ENCODE assay signal across 21 mouse cellular contexts in the genomic region with DNA sequence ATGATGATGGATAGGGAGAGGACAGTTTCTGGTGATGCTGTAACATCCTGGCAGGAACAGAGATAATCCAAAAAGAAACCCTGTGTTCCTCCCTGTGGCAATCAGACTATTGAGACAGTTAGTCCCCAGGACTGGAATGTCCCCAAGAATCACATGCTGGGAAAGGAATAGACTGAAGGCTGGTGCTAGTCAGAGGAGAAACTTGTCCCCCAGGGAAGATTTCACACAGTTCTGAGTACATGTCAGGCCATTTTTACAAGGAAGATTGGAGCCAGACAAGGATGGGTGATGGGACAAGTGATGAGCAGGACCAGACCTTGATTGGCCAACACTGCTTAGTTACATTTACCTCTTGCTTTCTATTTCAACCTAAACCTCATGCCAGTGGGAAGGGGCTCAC. TPM values are rescaled to one million over a fixed set of nuclear protein-coding genes. Genes with fewer than 3 reads are reported as not detected.
"Had no signal": no experiment of that assay in that cellular context is flagged by ENCODE, and none has a peak within 500 bp of the region (broad histone marks: within the 10 kb centered on the region; RNA-seq: fewer than 3 reads in every experiment).

No protein-coding gene starts in this region.

- H3K9me3 ChIP-seq: neural tube, embryonic 13.5 days; neural tube, embryonic 15.5 days; stomach, embryonic 15.5 days had no signal

- H3K27me3 ChIP-seq: stomach, embryonic 15.5 days had no signal

- H3K4me3 ChIP-seq: neural tube, embryonic 13.5 days; neural tube, embryonic 15.5 days; stomach, embryonic 15.5 days had no signal

- DNase-seq: retina, postnatal 1 day; right cerebral cortex, adult 18-20 months; right cerebral cortex, postnatal 14 days; right cerebral cortex, postnatal 25 days; right cerebral cortex, postnatal 4 days; spleen, adult 18-20 months; thymus, adult 18-20 months; thymus, adult 2 months; thymus, postnatal 14 days; thymus, postnatal 25 days; thymus, postnatal 36 days; thymus, postnatal 4 days had no signal

- H3K4me2 ChIP-seq: neural tube, embryonic 13.5 days; neural tube, embryonic 15.5 days; stomach, embryonic 15.5 days had no signal

- H3K36me3 ChIP-seq: neural tube, embryonic 13.5 days; neural tube, embryonic 15.5 days; stomach, embryonic 15.5 days had no signal

- H3K27ac ChIP-seq: neural tube, embryonic 13.5 days; neural tube, embryonic 15.5 days; stomach, embryonic 15.5 days; stomach, postnatal 0 days had no signal

- H3K9ac ChIP-seq: neural tube, embryonic 13.5 days; neural tube, embryonic 15.5 days; stomach, embryonic 15.5 days had no signal

RNA-seq across cellular contexts. Expression of a gene that starts 21.2 kb away (rescaled TPM):
- total RNA-seq: neutrophil, adult 5-6 weeks had no signal
- polyA plus RNA-seq: neural tube, embryonic 13.5 days; neural tube, embryonic 15.5 days; small intestine, adult 2 months; spleen, adult 2 months; stomach, embryonic 16.5 days; stomach, postnatal 0 days; thymus, postnatal 0 days had no signal
